Mouse (Mus musculus): Measurements from ENCODE around the gene Chmp6. TPM values are rescaled to one million over a fixed set of nuclear protein-coding genes. Genes with fewer than 3 reads are reported as not detected.

Chmp6 gene
- 7.9 TPM for polyA plus RNA-seq (2015; fragmentation: Illumina TruSeq; extraction: RNeasy Lipid Tissue Mini Kit (QIAGEN cat#74804); ENCODE audit: insufficient read depth, low read depth, low replicate concordance)

GRCm38 (mm10) chr11:119913291-119913934, at the start of gene Chmp6:
TSS of gene Chmp6 (plus strand) at chr11:119913441.

GRCm38 (mm10) chr11:119942727-119943427, 29.6 kb downstream of the Chmp6 start, which contains the start of gene Baiap2:
TSS of gene Baiap2 (plus strand) at chr11:119942763.

Other genes starting within 250 kb of the Chmp6 start
- gene Baiap2, start 29.3 kb downstream of the Chmp6 start, polyA plus RNA-seq (2015; fragmentation: Illumina TruSeq; extraction: RNeasy Lipid Tissue Mini Kit (QIAGEN cat#74804); ENCODE audit: insufficient read depth, low read depth, low replicate concordance), result 14.7 TPM
- 3.7 TPM for gene Aatk, start 133.7 kb downstream of the Chmp6 start, polyA plus RNA-seq (2015; fragmentation: Illumina TruSeq; extraction: RNeasy Lipid Tissue Mini Kit (QIAGEN cat#74804); ENCODE audit: insufficient read depth, low read depth, low replicate concordance)
- gene Cep131, start 173.4 kb downstream of the Chmp6 start, polyA plus RNA-seq (2015; fragmentation: Illumina TruSeq; extraction: RNeasy Lipid Tissue Mini Kit (QIAGEN cat#74804); ENCODE audit: insufficient read depth, low read depth, low replicate concordance), result 9.6 TPM
- 11.9 TPM for gene Tepsin, start 185.3 kb downstream of the Chmp6 start, polyA plus RNA-seq (2015; fragmentation: Illumina TruSeq; extraction: RNeasy Lipid Tissue Mini Kit (QIAGEN cat#74804); ENCODE audit: insufficient read depth, low read depth, low replicate concordance)
- 16.9 TPM for gene Ndufaf8, start 185.5 kb downstream of the Chmp6 start, polyA plus RNA-seq (2015; fragmentation: Illumina TruSeq; extraction: RNeasy Lipid Tissue Mini Kit (QIAGEN cat#74804); ENCODE audit: insufficient read depth, low read depth, low replicate concordance)
- 29.3 TPM for gene Slc38a10, start 237.9 kb downstream of the Chmp6 start, polyA plus RNA-seq (2015; fragmentation: Illumina TruSeq; extraction: RNeasy Lipid Tissue Mini Kit (QIAGEN cat#74804); ENCODE audit: insufficient read depth, low read depth, low replicate concordance)